8 mouse cellular contexts compared by ENCODE assay signal in genomic region chr11:120224488-120225255, GRCm38 (mm10). TPM values are rescaled to one million over a fixed set of nuclear protein-coding genes. Genes with fewer than 3 reads are reported as not detected.
DNase-seq lines count a peak whose midpoint lies in the region; ATAC-seq and TF ChIP-seq lines count a peak whose summit lies in the region.

No protein-coding gene starts in this region.

- TF ChIP-seq POLR2A in heart, adult 2 months (IDR thresholded peaks at IDR 0.05; ENCODE audit: insufficient read depth, low read depth, low read length) = no peak

- TF ChIP-seq EP300 in heart, adult 2 months (IDR thresholded peaks at IDR 0.05; ENCODE audit: insufficient read depth, low read depth, low read length) = no peak
- TF ChIP-seq EP300 in stomach, postnatal 0 days (optimal IDR thresholded peaks at IDR 0.05) = no peak

- intact Hi-C loops in heart, adult 2 months (cut with DNase I) = no loop called here

- TF ChIP-seq CTCF in heart, adult 2 months (IDR thresholded peaks at IDR 0.05) = no peak
- no peak for TF ChIP-seq CTCF in stomach, postnatal 0 days (IDR thresholded peaks at IDR 0.05; ENCODE audit: low read depth)

- H3K4me2 ChIP-seq in hindbrain, embryonic 14.5 days (replicated peaks) = peak overlapping the region; percentile 49
- peak overlapping the region; percentile 55 for H3K4me2 ChIP-seq in liver, embryonic 11.5 days
- H3K4me2 ChIP-seq in stomach, postnatal 0 days (replicated peaks; ENCODE audit: low read depth) = peak overlapping the region; percentile 47

- no peaks in the 10 kb centered on the region for H3K79me2 ChIP-seq in heart, adult 2 months (replicated peaks; ENCODE audit: control insufficient read depth, insufficient read depth, low read length)

- ATAC-seq in hindbrain, embryonic 14.5 days (ENCODE audit: low FRiP score) = no peak; the same call in 1 of the 2 replicates
- no peak for ATAC-seq in liver, embryonic 11.5 days (replicated peaks; ENCODE audit: low FRiP score)
- no peak for ATAC-seq in stomach, postnatal 0 days (ENCODE audit: low FRiP score, low TSS enrichment)

- DNase-seq in heart, adult 2 months = peak in 1 of 2 experiments; percentile 58
- no peak for DNase-seq in heart, adult 8-10 months (ENCODE audit: low spot score)
- DNase-seq in embryo, embryonic 9.5 days (ENCODE audit: extremely low spot score) = peak; percentile 55
- no peak for DNase-seq in hindbrain, embryonic 14.5 days (ENCODE audit: low spot score)
- DNase-seq in liver, embryonic 11.5 days (ENCODE audit: low spot score) = no peak
- DNase-seq in stomach, postnatal 0 days (ENCODE audit: low spot score) = no peak
- no peak for DNase-seq in left cerebral cortex, adult 9 months (ENCODE audit: low spot score in 2 of 2)
- DNase-seq in right cerebral cortex, postnatal 25 days = no peak

- H3K27me3 ChIP-seq in heart, adult 2 months (ENCODE audit: control insufficient read depth, insufficient read depth, low read length) = no peaks in the 10 kb centered on the region
- H3K27me3 ChIP-seq in hindbrain, embryonic 14.5 days (ENCODE audit: control insufficient read depth, insufficient read depth, low read length) = no peaks in the 10 kb centered on the region
- peaks cover 33% of the 10 kb centered on the region for H3K27me3 ChIP-seq in liver, embryonic 11.5 days (replicated peaks; ENCODE audit: control insufficient read depth, insufficient read depth, low read length)
- no peaks in the 10 kb centered on the region for H3K27me3 ChIP-seq in stomach, postnatal 0 days (ENCODE audit: control insufficient read depth, insufficient read depth, low read length)

- H3K4me3 ChIP-seq in heart, adult 2 months = peak overlapping the region; percentile 41
- H3K4me3 ChIP-seq in hindbrain, embryonic 14.5 days (replicated peaks; ENCODE audit: low read length) = peak overlapping the region; percentile 12; the same call in 1 of the 2 replicates
- peak overlapping the region; percentile 8; the same call in 1 of the 2 replicates for H3K4me3 ChIP-seq in liver, embryonic 11.5 days (ENCODE audit: low read depth, low read length)
- 0 out of 2 replicates have a peak overlapping the region, but pooled peaks have one; percentile 6 for H3K4me3 ChIP-seq in stomach, postnatal 0 days (ENCODE audit: low read depth, low read length)

- H3K36me3 ChIP-seq in heart, adult 2 months (ENCODE audit: control insufficient read depth, insufficient read depth, low read length) = peaks cover 3% of the 10 kb centered on the region; the same call in 1 of the 2 replicates
- no peaks in the 10 kb centered on the region for H3K36me3 ChIP-seq in hindbrain, embryonic 14.5 days (replicated peaks; ENCODE audit: control insufficient read depth, insufficient read depth)
- H3K36me3 ChIP-seq in liver, embryonic 11.5 days (ENCODE audit: control insufficient read depth, insufficient read depth, low read length) = peaks cover 2% of the 10 kb centered on the region; the same call in 1 of the 2 replicates
- H3K36me3 ChIP-seq in stomach, postnatal 0 days (ENCODE audit: control insufficient read depth, insufficient read depth, low read length) = no peaks in the 10 kb centered on the region

- H3K9me3 ChIP-seq in hindbrain, embryonic 14.5 days (ENCODE audit: control insufficient read depth, low read length) = no peaks in the 10 kb centered on the region
- H3K9me3 ChIP-seq in liver, embryonic 11.5 days (ENCODE audit: control insufficient read depth, low read length) = no peaks in the 10 kb centered on the region
- H3K9me3 ChIP-seq in stomach, postnatal 0 days (ENCODE audit: control insufficient read depth, low read length) = no peaks in the 10 kb centered on the region

- H3K4me1 ChIP-seq in heart, adult 2 months (ENCODE audit: control insufficient read depth, insufficient read depth, low read length) = peaks cover 27% of the 10 kb centered on the region
- H3K4me1 ChIP-seq in hindbrain, embryonic 14.5 days (replicated peaks; ENCODE audit: control insufficient read depth, insufficient read depth, low read length) = peaks cover 75% of the 10 kb centered on the region
- H3K4me1 ChIP-seq in liver, embryonic 11.5 days (replicated peaks; ENCODE audit: control insufficient read depth, insufficient read depth, low read length) = peaks cover 72% of the 10 kb centered on the region
- H3K4me1 ChIP-seq in stomach, postnatal 0 days (replicated peaks; ENCODE audit: control insufficient read depth, insufficient read depth) = peaks cover 28% of the 10 kb centered on the region

- WGBS in heart, adult 2 months = 14% methylated on average over 11 of the region's 11 CpGs
- WGBS in hindbrain, embryonic 14.5 days = 19% methylated on average over 11 of the region's 11 CpGs
- 32% methylated on average over 11 of the region's 11 CpGs for WGBS in liver, embryonic 11.5 days
- WGBS in stomach, postnatal 0 days = 39% methylated on average over 11 of the region's 11 CpGs

- peak overlapping the region; percentile 60 for H3K27ac ChIP-seq in heart, adult 2 months
- peak overlapping the region; percentile 66 for H3K27ac ChIP-seq in hindbrain, embryonic 14.5 days
- H3K27ac ChIP-seq in liver, embryonic 11.5 days (ENCODE audit: low read depth, low read length) = peak overlapping the region; percentile 44; the same call in 1 of the 2 replicates
- H3K27ac ChIP-seq in stomach, postnatal 0 days (replicated peaks) = peak overlapping the region; percentile 24; the same call in 1 of the 2 replicates

- H3K9ac ChIP-seq in heart, adult 2 months (ENCODE audit: low read depth, low read length) = peak overlapping the region; percentile 66
- peak overlapping the region; percentile 58 for H3K9ac ChIP-seq in hindbrain, embryonic 14.5 days
- peak overlapping the region; percentile 17; the same call in 1 of the 2 replicates for H3K9ac ChIP-seq in liver, embryonic 11.5 days (ENCODE audit: low read depth, low read length)
- H3K9ac ChIP-seq in stomach, postnatal 0 days (ENCODE audit: low read length) = peak overlapping the region; percentile 41

RNA-seq across cellular contexts. Expression of gene Bahcc1, which starts 8.1 kb away (rescaled TPM):
- total RNA-seq in heart, adult 2 months (2021) = 1 to 10 TPM; 5.4 to 9.7 TPM
- polyA plus RNA-seq in heart, adult 2 months (2012; rRNA removed) = 5.9 and 6.4 TPM in 2 replicates
- 10 to 100 TPM in 2 of 4 experiments, 1 to 10 TPM in 2; 6.2 to 12.6 (median 9.3) TPM for total RNA-seq in heart, adult 8-10 months (2022)
- polyA plus RNA-seq in hindbrain, embryonic 14.5 days (2014; fragmentation: Nextera tagmentation; extraction: Ambion mirVana) = 15.9 and 16.3 TPM in 2 replicates
- polyA plus RNA-seq in liver, embryonic 11.5 days (2014; fragmentation: Nextera tagmentation; extraction: Ambion mirVana) = 6.7 and 8.8 TPM in 2 replicates
- polyA plus RNA-seq in stomach, postnatal 0 days (2015; fragmentation: Nextera tagmentation; extraction: Ambion mirVana) = 2.7 and 2.9 TPM in 2 replicates
